Mouse (Mus musculus) hindbrain, embryonic 16.5 days (tissue): ENCODE measurements around the gene Mest. TPM values are rescaled to one million over a fixed set of nuclear protein-coding genes. Genes with fewer than 3 reads are reported as not detected.

Experiments used
- ATAC-seq: fragments of 200-750 bp; cut with Nextera tagmentation; 2 replicates; pipeline ENCODE4 v1.8.0; 2017; ENCODE audit warnings: moderate TSS enrichment, moderate library complexity
- H3K27ac ChIP-seq: fragments of 300-500 bp; sonication (generic); 2 replicates; pipeline ENCODE4 v1.5.1; 2014; ENCODE audit warnings: low read depth, mild to moderate bottlenecking, control low read depth, low read length, moderate library complexity
- H3K27me3 ChIP-seq: fragments of 300-500 bp; sonication (generic); replicated peaks from 2 replicates; pipeline ENCODE4 v1.6.1; 2014; ENCODE audit warnings: low read length; ENCODE audit not compliant: control insufficient read depth, insufficient read depth
- H3K36me3 ChIP-seq: fragments of 300-500 bp; sonication (generic); 2 replicates; pipeline ENCODE4 v1.6.1; 2014; ENCODE audit warnings: mild to moderate bottlenecking, low read length, moderate library complexity, mixed read lengths; ENCODE audit not compliant: control insufficient read depth, insufficient read depth
- H3K4me1 ChIP-seq: fragments of 300-500 bp; sonication (generic); 2 replicates; pipeline ENCODE4 v1.6.1; 2014; ENCODE audit warnings: low read depth, low read length; ENCODE audit not compliant: control insufficient read depth, insufficient read depth
- H3K4me2 ChIP-seq: fragments of 300-500 bp; sonication (generic); 2 replicates; pipeline ENCODE4 v1.6.1; 2014; ENCODE audit warnings: mild to moderate bottlenecking, low read length, control low read depth, moderate library complexity
- H3K4me3 ChIP-seq: fragments of 300-500 bp; sonication (generic); 2 replicates; pipeline ENCODE4 v1.5.1; 2014; ENCODE audit warnings: mild to moderate bottlenecking, low read length, control low read depth, moderate library complexity
- H3K9ac ChIP-seq: fragments of 300-500 bp; sonication (generic); 2 replicates; pipeline ENCODE4 v1.6.1; 2014; ENCODE audit warnings: low read depth, mild to moderate bottlenecking, control low read depth, low read length, moderate library complexity
- H3K9me3 ChIP-seq: fragments of 300-500 bp; sonication (generic); 2 replicates; pipeline ENCODE4 v1.6.1; 2014; ENCODE audit warnings: mild to moderate bottlenecking, low read length, moderate library complexity; ENCODE audit not compliant: control insufficient read depth
- WGBS: fragments of 180-500 bp; shearing (Covaris S2); extraction: QIAGEN DNeasy Blood & Tissue Kit; methylation state at CpG from one replicate; pipeline ENCODE4 v1.1.7; 2014; 5-methylcytosine and 5-hydroxymethylcytosine counted together
- polyA plus RNA-seq: library from polyadenylated mRNA; unstranded; fragments of >200 nt; fragmentation: Nextera tagmentation; extraction: Ambion mirVana; gene quantifications from 2 replicates; pipeline ENCODE4 v1.2.1, GENCODE M21; 2015

Mest gene
- polyA plus RNA-seq, 1 experiment from 2014 or later, result 303 TPM

GRCm38 (mm10) chr6:30681935-30682900 lies 41.1 kb upstream of the Mest start:
- H3K9me3 ChIP-seq, result no peaks in the 10 kb centered on the region
- peak overlapping the region; percentile 20; the same call in 1 of the 2 replicates for H3K27ac ChIP-seq
- H3K4me2 ChIP-seq, result no peak overlapping the region
- H3K4me1 ChIP-seq, result peaks cover 13% of the 10 kb centered on the region
- no peak overlapping the region for H3K4me3 ChIP-seq
- no peaks in the 10 kb centered on the region for H3K36me3 ChIP-seq
- no peaks in the 10 kb centered on the region for H3K27me3 ChIP-seq
- H3K9ac ChIP-seq, result peak overlapping the region; percentile 14; the same call in 1 of the 2 replicates
- WGBS, result 56% methylated on average over 13 of the region's 13 CpGs
- ATAC-seq, result no peak

- Histone ChIP-seq H3K4me2 (no peak overlapping the region), H3K27ac (no peak overlapping the region), H3K9ac (no peak overlapping the region), H3K4me1 (peaks cover 6% of the 10 kb centered on the region), H3K4me3 (no peak overlapping the region), H3K9me3 (no peaks in the 10 kb centered on the region), H3K27me3 (no peaks in the 10 kb centered on the region), H3K36me3 (no peaks in the 10 kb centered on the region)
- 69% methylated on average over 1 of the region's 1 CpGs for WGBS
- ATAC-seq, result no peak
Observed at GRCm38 (mm10) chr6:30684570-30684969, 38.8 kb upstream of the Mest start.

GRCm38 (mm10) chr6:30687198-30687597 lies 36.1 kb upstream of the Mest start:
- H3K36me3 ChIP-seq, result no peaks in the 10 kb centered on the region
- H3K4me2 ChIP-seq, result no peak overlapping the region
- H3K4me3 ChIP-seq, result no peak overlapping the region
- WGBS, result 92% methylated on average over 7 of the region's 7 CpGs
- no peak overlapping the region for H3K9ac ChIP-seq
- no peaks in the 10 kb centered on the region for H3K27me3 ChIP-seq
- no peak overlapping the region for H3K27ac ChIP-seq
- H3K4me1 ChIP-seq, result peaks cover 6% of the 10 kb centered on the region
- ATAC-seq, result no peak
- no peaks in the 10 kb centered on the region for H3K9me3 ChIP-seq

- Histone ChIP-seq H3K36me3 (no peaks in the 10 kb centered on the region), H3K4me1 (peaks cover 8% of the 10 kb centered on the region; the same call in 1 of the 2 replicates), H3K4me2 (peak overlapping the region; percentile 75), H3K9ac (peak overlapping the region; percentile 78), H3K9me3 (no peaks in the 10 kb centered on the region), H3K27me3 (no peaks in the 10 kb centered on the region), H3K4me3 (peak overlapping the region; percentile 65), H3K27ac (peak overlapping the region; percentile 93)
- 74% methylated on average over 5 of the region's 5 CpGs for WGBS
- ATAC-seq, result no peak
Observed at GRCm38 (mm10) chr6:30692826-30693225, 30.5 kb upstream of the Mest start.

GRCm38 (mm10) chr6:30693350-30693991 lies 29.9 kb upstream of the Mest start, which contains the start of gene Cep41:
Gene Cep41, minus strand, starts transcription at chr6:30693749.
- WGBS, result under 1% methylated on average over 51 of the region's 52 CpGs
- Histone ChIP-seq H3K9me3 (no peaks in the 10 kb centered on the region), H3K4me2 (peak within 1 kb of the TSS; percentile 75), H3K27me3 (no peaks in the 10 kb centered on the region), H3K36me3 (no peaks in the 10 kb centered on the region), H3K9ac (peak within 1 kb of the TSS; percentile 78), H3K4me3 (peak within 1 kb of the TSS; percentile 65), H3K4me1 (peaks cover 8% of the 10 kb centered on the region; the same call in 1 of the 2 replicates), H3K27ac (peak within 1 kb of the TSS; percentile 93)
- ATAC-seq, result peak; percentile 98

DNA sequence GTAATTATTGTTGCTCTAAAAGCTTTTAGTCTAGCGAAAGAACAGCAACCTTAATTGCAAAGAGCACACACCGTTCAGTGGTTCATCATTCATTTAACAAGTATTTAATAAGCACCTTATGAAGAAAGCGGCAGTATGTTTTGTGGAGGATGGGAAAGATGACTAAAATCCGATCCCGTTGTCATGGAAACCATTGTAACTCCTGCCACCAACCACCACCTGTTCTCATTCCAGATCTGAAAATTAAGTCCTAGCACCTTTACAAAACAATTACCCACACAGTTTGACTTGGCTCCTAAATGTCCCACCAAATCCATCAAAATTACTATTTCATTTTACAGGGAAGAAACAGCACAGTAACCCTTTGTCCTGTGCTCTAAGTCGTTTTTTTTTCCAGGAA lies 29.1 kb upstream of the Mest start:
- Histone ChIP-seq H3K27me3 (no peaks in the 10 kb centered on the region), H3K4me2 (peak overlapping the region; percentile 75), H3K36me3 (no peaks in the 10 kb centered on the region), H3K4me1 (peaks cover 8% of the 10 kb centered on the region; the same call in 1 of the 2 replicates), H3K9ac (peak overlapping the region; percentile 30; the same call in 1 of the 2 replicates), H3K27ac (peak overlapping the region; percentile 93), H3K4me3 (peak overlapping the region; percentile 65), H3K9me3 (no peaks in the 10 kb centered on the region)
- peak; percentile 13 for ATAC-seq
- whole genome bisulfite sequencing, result 16% methylated on average over 6 of the region's 6 CpGs

- no peak overlapping the region for H3K9ac ChIP-seq
- H3K9me3 ChIP-seq, result no peaks in the 10 kb centered on the region
- no peaks in the 10 kb centered on the region for H3K27me3 ChIP-seq
- no peak for ATAC-seq
- H3K4me1 ChIP-seq, result peaks cover 8% of the 10 kb centered on the region; the same call in 1 of the 2 replicates
- 94% methylated on average over 8 of the region's 8 CpGs for WGBS
- H3K4me2 ChIP-seq, result no peak overlapping the region
- H3K36me3 ChIP-seq, result no peaks in the 10 kb centered on the region
- H3K4me3 ChIP-seq, result no peak overlapping the region
- H3K27ac ChIP-seq, result no peak overlapping the region
Observed at GRCm38 (mm10) chr6:30695124-30695523, 28.2 kb upstream of the Mest start.

DNA sequence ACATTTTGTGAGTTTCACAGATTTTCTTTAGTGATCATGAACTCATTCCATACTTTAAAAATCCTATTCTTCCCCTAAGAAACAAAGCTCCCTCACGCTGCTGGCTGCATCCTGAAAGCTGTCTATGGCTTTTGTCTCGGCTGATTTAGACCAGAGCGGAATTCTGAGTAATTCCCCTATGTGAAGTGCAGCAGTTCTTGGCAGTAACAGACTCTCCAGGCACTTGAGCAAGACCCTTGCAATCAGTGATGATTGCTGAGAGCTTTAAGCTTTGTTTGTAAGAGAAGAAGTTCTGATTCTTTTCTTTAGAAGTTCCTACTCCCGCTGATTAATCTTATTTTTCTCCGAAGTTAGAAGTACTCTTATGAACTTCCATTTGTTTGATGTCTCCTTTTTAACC lies 25.9 kb upstream of the Mest start:
- no peaks in the 10 kb centered on the region for H3K36me3 ChIP-seq
- ATAC-seq, result no peak
- peaks cover 8% of the 10 kb centered on the region; the same call in 1 of the 2 replicates for H3K4me1 ChIP-seq
- no peaks in the 10 kb centered on the region for H3K27me3 ChIP-seq
- no peak overlapping the region for H3K4me3 ChIP-seq
- H3K4me2 ChIP-seq, result no peak overlapping the region
- no peaks in the 10 kb centered on the region for H3K9me3 ChIP-seq
- no peak overlapping the region for H3K27ac ChIP-seq
- 40% methylated on average over 5 of the region's 5 CpGs for WGBS
- H3K9ac ChIP-seq, result no peak overlapping the region

DNA sequence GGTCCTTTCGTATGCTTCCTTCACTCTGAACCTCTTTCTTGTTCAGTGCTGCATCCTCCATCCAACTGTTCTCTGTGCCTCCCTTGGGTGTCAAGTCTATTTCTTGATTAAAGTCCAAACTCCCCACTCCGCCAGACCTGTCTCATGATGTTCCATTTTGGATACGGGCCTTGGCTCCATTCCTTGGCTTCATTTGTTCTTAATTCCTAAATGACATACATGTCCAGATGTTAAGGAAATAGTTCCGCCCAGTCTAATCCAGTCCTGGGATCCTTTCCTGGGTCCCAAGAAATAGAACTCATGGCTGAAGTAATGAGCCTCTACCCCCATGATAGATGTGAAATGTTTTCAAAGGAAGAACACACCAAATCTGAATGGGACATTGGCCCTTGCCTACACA lies 25.3 kb upstream of the Mest start:
- ATAC-seq, result no peak
- WGBS, result 93% methylated on average over 4 of the region's 4 CpGs
- H3K4me1 ChIP-seq, result peaks cover 4% of the 10 kb centered on the region; the same call in 1 of the 2 replicates
- H3K9ac ChIP-seq, result no peak overlapping the region
- no peak overlapping the region for H3K4me3 ChIP-seq
- H3K4me2 ChIP-seq, result no peak overlapping the region
- H3K27me3 ChIP-seq, result no peaks in the 10 kb centered on the region
- no peak overlapping the region for H3K27ac ChIP-seq
- no peaks in the 10 kb centered on the region for H3K36me3 ChIP-seq
- H3K9me3 ChIP-seq, result no peaks in the 10 kb centered on the region
